Mouse (Mus musculus): ENCODE results near the gene Fdx1l.

DNA sequence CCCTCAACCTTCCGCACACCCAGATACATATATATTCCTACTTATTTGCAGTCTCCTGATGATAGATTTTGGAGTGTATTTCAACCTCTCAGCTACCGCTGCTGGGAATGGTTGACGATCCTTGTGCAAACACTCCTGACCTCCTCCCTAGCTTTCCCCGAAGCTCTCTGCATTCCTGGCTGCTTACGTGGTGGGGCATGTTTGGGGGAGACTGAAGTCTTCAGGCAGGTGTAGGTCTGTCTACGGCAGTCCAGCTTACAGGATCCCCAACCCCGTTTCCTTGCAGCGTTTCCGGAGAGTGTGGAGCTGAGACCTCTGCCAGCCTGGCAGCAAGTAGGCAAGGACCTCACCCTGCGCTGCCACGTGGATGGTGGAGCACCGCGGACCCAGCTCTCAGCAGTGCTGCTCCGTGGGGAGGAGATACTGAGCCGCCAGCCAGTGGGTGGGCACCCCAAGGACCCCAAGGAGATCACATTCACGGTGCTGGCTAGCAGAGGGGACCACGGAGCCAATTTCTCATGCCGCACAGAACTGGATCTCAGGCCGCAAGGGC, 48.1 kb downstream of the Fdx1l start:
- TF ChIP-seq POLR2A (IDR thresholded peaks at IDR 0.05; ENCODE audit: borderline replicate concordance, control insufficient read depth, low read depth, low read length) (no peak), CTCF (IDR thresholded peaks at IDR 0.05; ENCODE audit: control insufficient read depth, insufficient read depth, low read length) (no peak)
